Mouse (Mus musculus): ENCODE measurements around the gene Stx1a. TPM values are rescaled to one million over a fixed set of nuclear protein-coding genes. Genes with fewer than 3 reads are reported as not detected.
A peak's percentile ranks its signal among the peaks of the same experiment; 100 is the strongest.

Stx1a gene
- polyA plus RNA-seq, 1 experiment from 2014 or later: 27.8 TPM

GRCm38 (mm10) chr5:135076368-135076767 lies 53.1 kb downstream of the Stx1a start:
- no peak for ATAC-seq (ENCODE audit: low FRiP score, low read depth)
- H3K4me2 ChIP-seq (replicated peaks): peak overlapping the region; percentile 73
- H3K4me3 ChIP-seq: peak overlapping the region; percentile 96
- peaks cover 28% of the 10 kb centered on the region for H3K36me3 ChIP-seq
- peak overlapping the region; percentile 88; the same call in 1 of the 2 replicates for H3K27ac ChIP-seq (replicated peaks)
- 93% methylated on average over 14 of the region's 14 CpGs for WGBS
- H3K9me3 ChIP-seq: no peaks in the 10 kb centered on the region
- peaks cover 13% of the 10 kb centered on the region; the same call in 1 of the 2 replicates for H3K27me3 ChIP-seq
- peak overlapping the region; percentile 100; the same call in 1 of the 2 replicates for H3K9ac ChIP-seq (replicated peaks)
- peaks cover 25% of the 10 kb centered on the region for H3K4me1 ChIP-seq

GRCm38 (mm10) chr5:135076931-135077505 lies 53.7 kb downstream of the Stx1a start:
- 17% methylated on average over 14 of the region's 14 CpGs for WGBS
- Histone ChIP-seq H3K27me3 (peaks cover 13% of the 10 kb centered on the region; the same call in 1 of the 2 replicates), H3K4me1 (peaks cover 25% of the 10 kb centered on the region), H3K9ac (replicated peaks) (peak overlapping the region; percentile 100), H3K27ac (replicated peaks) (peak overlapping the region; percentile 88), H3K4me2 (replicated peaks) (peak overlapping the region; percentile 73), H3K4me3 (peak overlapping the region; percentile 96), H3K36me3 (peaks cover 22% of the 10 kb centered on the region), H3K9me3 (no peaks in the 10 kb centered on the region)
- ATAC-seq (ENCODE audit: low FRiP score, low read depth): peak; percentile 45; the same call in 1 of the 2 replicates

DNA sequence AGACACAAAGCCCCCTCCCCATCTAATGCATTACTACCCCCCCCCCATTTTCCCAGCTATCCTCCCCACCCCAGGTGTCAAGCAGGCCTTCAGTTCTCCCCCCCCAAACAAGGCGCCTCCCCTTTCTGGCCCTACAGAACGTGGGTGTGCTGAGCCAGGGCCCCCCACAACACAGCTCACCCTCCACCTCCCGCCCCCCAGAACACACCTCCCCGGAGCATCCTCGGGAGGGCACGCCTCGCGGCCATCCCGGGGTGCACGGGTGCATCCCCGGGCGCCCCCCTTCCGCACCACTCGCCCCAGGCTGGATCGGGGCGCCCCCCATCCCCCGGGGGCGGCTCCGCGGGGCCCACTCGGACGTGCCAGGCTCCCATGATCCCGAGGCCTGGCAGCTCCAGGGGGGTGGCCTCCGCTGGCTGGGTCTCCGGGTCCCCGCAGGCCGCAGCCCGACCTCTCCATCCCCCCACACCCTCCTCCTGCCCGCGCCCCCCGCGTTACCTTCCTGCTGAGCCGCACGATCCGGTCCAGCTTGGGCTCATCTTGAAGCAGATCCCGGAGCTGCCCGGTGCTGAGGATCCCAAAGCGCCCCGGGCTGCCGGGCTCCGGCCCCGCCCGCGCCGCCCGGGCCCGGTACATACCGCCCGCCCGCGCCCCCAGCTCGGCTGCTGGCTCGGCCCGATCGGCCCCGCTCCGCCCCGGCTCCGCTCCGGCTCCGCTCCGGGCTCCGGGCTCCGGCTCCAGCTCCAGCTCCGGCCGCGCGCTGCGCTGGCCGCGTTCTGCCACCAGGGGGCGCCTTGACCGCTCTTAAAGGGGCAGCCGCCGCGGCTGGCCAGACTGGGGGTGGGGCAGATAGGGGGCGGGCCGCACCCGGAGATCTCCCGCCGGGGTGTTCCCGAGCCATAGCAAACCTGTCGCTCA lies 54.5 kb downstream of the Stx1a start, which contains the start of gene Vps37d:
Vps37d (minus strand) TSS at position 703 of the 918 bp plus-strand sequence.
- H3K27me3 ChIP-seq: peaks cover 13% of the 10 kb centered on the region; the same call in 1 of the 2 replicates
- H3K4me3 ChIP-seq: peak within 1 kb of the TSS; percentile 96
- peaks cover 14% of the 10 kb centered on the region for H3K36me3 ChIP-seq
- H3K9ac ChIP-seq (replicated peaks): peak within 1 kb of the TSS; percentile 100
- peak; percentile 91 for ATAC-seq (ENCODE audit: low FRiP score, low read depth)
- peaks cover 25% of the 10 kb centered on the region for H3K4me1 ChIP-seq
- H3K27ac ChIP-seq (replicated peaks): peak within 1 kb of the TSS; percentile 88
- peak within 1 kb of the TSS; percentile 73 for H3K4me2 ChIP-seq (replicated peaks)
- no peaks in the 10 kb centered on the region for H3K9me3 ChIP-seq
- WGBS: 1% methylated on average over 48 of the region's 83 CpGs

DNA sequence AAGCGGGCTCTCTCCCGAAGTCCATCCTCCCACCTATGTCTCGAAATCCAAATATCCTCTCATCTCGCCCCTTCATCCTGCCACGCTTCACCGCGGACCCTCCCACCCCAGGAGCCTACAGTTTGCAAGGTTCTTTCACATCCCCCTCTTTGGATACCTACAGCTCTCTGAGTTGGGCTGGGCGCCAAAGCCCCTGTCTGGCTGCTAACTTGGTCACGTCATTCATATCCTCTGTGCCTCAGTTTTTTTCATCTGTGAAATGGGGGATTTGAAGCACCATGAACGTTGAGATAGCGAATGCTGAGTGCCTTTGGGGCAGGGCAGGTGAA lies 55.2 kb downstream of the Stx1a start:
- no peak overlapping the region for H3K27ac ChIP-seq (replicated peaks)
- no peaks in the 10 kb centered on the region for H3K9me3 ChIP-seq
- H3K27me3 ChIP-seq: peaks cover 16% of the 10 kb centered on the region; the same call in 1 of the 2 replicates
- peaks cover 20% of the 10 kb centered on the region for H3K4me1 ChIP-seq
- peak overlapping the region; percentile 73 for H3K4me2 ChIP-seq (replicated peaks)
- peak overlapping the region; percentile 96 for H3K4me3 ChIP-seq
- H3K36me3 ChIP-seq: 0 out of 2 replicates have a peak, but pooled peaks cover 10% of the 10 kb centered on the region
- 2% methylated on average over 11 of the region's 11 CpGs for WGBS
- peak overlapping the region; percentile 100; the same call in 1 of the 2 replicates for H3K9ac ChIP-seq (replicated peaks)
- no peak; the same call in 1 of the 2 replicates for ATAC-seq (ENCODE audit: low FRiP score, low read depth)

- H3K9ac ChIP-seq (replicated peaks): no peak overlapping the region
- H3K27ac ChIP-seq (replicated peaks): no peak overlapping the region
- H3K4me3 ChIP-seq: no peak overlapping the region
- 0 out of 2 replicates have a peak, but pooled peaks cover 6% of the 10 kb centered on the region for H3K36me3 ChIP-seq
- WGBS: 91% methylated on average over 2 of the region's 2 CpGs
- no peak for ATAC-seq (ENCODE audit: low FRiP score, low read depth)
- H3K4me1 ChIP-seq: peaks cover 13% of the 10 kb centered on the region
- no peak overlapping the region for H3K4me2 ChIP-seq (replicated peaks)
- peaks cover 16% of the 10 kb centered on the region; the same call in 1 of the 2 replicates for H3K27me3 ChIP-seq
- no peaks in the 10 kb centered on the region for H3K9me3 ChIP-seq
These were observed 56.3 kb downstream of the Stx1a start for GRCm38 (mm10) chr5:135079578-135079977.

- Histone ChIP-seq H3K4me1 (peaks cover 13% of the 10 kb centered on the region), H3K9ac (replicated peaks) (no peak overlapping the region), H3K4me2 (replicated peaks) (no peak overlapping the region), H3K36me3 (0 out of 2 replicates have a peak, but pooled peaks cover 6% of the 10 kb centered on the region), H3K9me3 (no peaks in the 10 kb centered on the region), H3K4me3 (no peak overlapping the region), H3K27ac (replicated peaks) (no peak overlapping the region), H3K27me3 (peaks cover 20% of the 10 kb centered on the region; the same call in 1 of the 2 replicates)
- no peak for ATAC-seq (ENCODE audit: low FRiP score, low read depth)
- WGBS: 89% methylated on average over 5 of the region's 5 CpGs
These were observed 57.3 kb downstream of the Stx1a start for GRCm38 (mm10) chr5:135080539-135080938.

DNA sequence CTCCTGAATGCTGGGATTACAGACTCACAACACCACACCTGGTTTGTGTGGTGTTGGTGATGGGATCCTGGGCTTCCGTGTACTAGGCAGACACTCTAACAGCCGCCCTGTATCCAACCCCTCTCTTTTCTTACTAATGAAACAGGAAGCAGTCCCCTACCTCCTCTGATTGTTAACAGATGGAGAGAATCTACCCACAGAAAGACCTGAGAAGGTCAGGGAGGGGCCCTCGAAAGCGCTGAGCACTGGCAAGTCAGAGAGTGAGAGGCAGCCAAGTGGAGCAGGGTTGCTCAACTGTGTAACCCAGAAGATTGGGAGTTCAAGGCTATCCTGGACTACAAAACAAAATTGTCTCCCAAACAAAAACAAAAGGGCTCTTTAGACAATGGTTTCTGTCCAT lies 63.6 kb downstream of the Stx1a start:
- no peak for ATAC-seq (ENCODE audit: low FRiP score, low read depth)
- H3K27ac ChIP-seq (replicated peaks): no peak overlapping the region
- H3K9me3 ChIP-seq: no peaks in the 10 kb centered on the region
- H3K36me3 ChIP-seq: no peaks in the 10 kb centered on the region
- 0 out of 2 replicates have a peak, but pooled peaks cover 6% of the 10 kb centered on the region for H3K4me1 ChIP-seq
- peaks cover 51% of the 10 kb centered on the region for H3K27me3 ChIP-seq
- 77% methylated on average over 4 of the region's 4 CpGs for WGBS
- H3K4me2 ChIP-seq (replicated peaks): no peak overlapping the region
- H3K4me3 ChIP-seq: no peak overlapping the region
- H3K9ac ChIP-seq (replicated peaks): no peak overlapping the region

GRCm38 (mm10) chr5:135089653-135090052 lies 66.4 kb downstream of the Stx1a start, which contains the start of gene Mlxipl:
TSS of gene Mlxipl (plus strand) at chr5:135089890.
- no peak within 1 kb of the TSS for H3K27ac ChIP-seq (replicated peaks)
- 0 out of 2 replicates have a peak, but pooled peaks cover 6% of the 10 kb centered on the region for H3K4me1 ChIP-seq
- peak within 1 kb of the TSS; percentile 28 for H3K4me2 ChIP-seq (replicated peaks)
- 3% methylated on average over 36 of the region's 39 CpGs for WGBS
- H3K9me3 ChIP-seq: no peaks in the 10 kb centered on the region
- ATAC-seq (ENCODE audit: low FRiP score, low read depth): no peak
- H3K36me3 ChIP-seq: no peaks in the 10 kb centered on the region
- H3K27me3 ChIP-seq: peaks cover 61% of the 10 kb centered on the region
- no peak within 1 kb of the TSS for H3K9ac ChIP-seq (replicated peaks)
- peak within 1 kb of the TSS; percentile 23 for H3K4me3 ChIP-seq

Other genes with a start within 250 kb of the Stx1a start
- not detected in 2 replicates for gene Tmem270, start 116.7 kb upstream of the Stx1a start, polyA plus RNA-seq (2016; fragmentation: Nextera tagmentation; extraction: Ambion mirVana)
- gene Cldn13, start 108.0 kb upstream of the Stx1a start, polyA plus RNA-seq (2016; fragmentation: Nextera tagmentation; extraction: Ambion mirVana): 2.5 TPM in 2 replicates
- 9.5 and 10.4 TPM in 2 replicates for gene Mettl27, start 91.1 kb upstream of the Stx1a start, polyA plus RNA-seq (2016; fragmentation: Nextera tagmentation; extraction: Ambion mirVana)
- 0.98 and 2.0 TPM in 2 replicates for gene Cldn4, start 76.5 kb upstream of the Stx1a start, polyA plus RNA-seq (2016; fragmentation: Nextera tagmentation; extraction: Ambion mirVana)
- gene Cldn3, start 37.3 kb upstream of the Stx1a start, polyA plus RNA-seq (2016; fragmentation: Nextera tagmentation; extraction: Ambion mirVana): 2.3 and 2.8 TPM in 2 replicates
- gene Abhd11, start 14.3 kb upstream of the Stx1a start, polyA plus RNA-seq (2016; fragmentation: Nextera tagmentation; extraction: Ambion mirVana): 39.1 and 41.4 TPM in 2 replicates
- gene Dnajc30, start 40.7 kb downstream of the Stx1a start, polyA plus RNA-seq (2016; fragmentation: Nextera tagmentation; extraction: Ambion mirVana): 27.6 and 28.3 TPM in 2 replicates
- 118 and 119 TPM in 2 replicates for gene Bud23, start 41.5 kb downstream of the Stx1a start, polyA plus RNA-seq (2016; fragmentation: Nextera tagmentation; extraction: Ambion mirVana)
- 28.2 and 32.1 TPM in 2 replicates for gene Vps37d, start 54.8 kb downstream of the Stx1a start, polyA plus RNA-seq (2016; fragmentation: Nextera tagmentation; extraction: Ambion mirVana)
- 2.0 and 2.1 TPM in 2 replicates for gene Mlxipl, start 66.4 kb downstream of the Stx1a start, polyA plus RNA-seq (2016; fragmentation: Nextera tagmentation; extraction: Ambion mirVana)
- gene Tbl2, start 126.2 kb downstream of the Stx1a start, polyA plus RNA-seq (2016; fragmentation: Nextera tagmentation; extraction: Ambion mirVana): 26.3 and 26.5 TPM in 2 replicates
- 46.8 and 49.6 TPM in 2 replicates for gene Bcl7b, start 144.8 kb downstream of the Stx1a start, polyA plus RNA-seq (2016; fragmentation: Nextera tagmentation; extraction: Ambion mirVana)
- gene Baz1b, start 163.8 kb downstream of the Stx1a start, polyA plus RNA-seq (2016; fragmentation: Nextera tagmentation; extraction: Ambion mirVana): 68.1 and 70.4 TPM in 2 replicates
- gene Fzd9, start 227.7 kb downstream of the Stx1a start, polyA plus RNA-seq (2016; fragmentation: Nextera tagmentation; extraction: Ambion mirVana): 12.2 and 14.6 TPM in 2 replicates